13 mouse cellular contexts compared by ENCODE assay signal in the genomic region with DNA sequence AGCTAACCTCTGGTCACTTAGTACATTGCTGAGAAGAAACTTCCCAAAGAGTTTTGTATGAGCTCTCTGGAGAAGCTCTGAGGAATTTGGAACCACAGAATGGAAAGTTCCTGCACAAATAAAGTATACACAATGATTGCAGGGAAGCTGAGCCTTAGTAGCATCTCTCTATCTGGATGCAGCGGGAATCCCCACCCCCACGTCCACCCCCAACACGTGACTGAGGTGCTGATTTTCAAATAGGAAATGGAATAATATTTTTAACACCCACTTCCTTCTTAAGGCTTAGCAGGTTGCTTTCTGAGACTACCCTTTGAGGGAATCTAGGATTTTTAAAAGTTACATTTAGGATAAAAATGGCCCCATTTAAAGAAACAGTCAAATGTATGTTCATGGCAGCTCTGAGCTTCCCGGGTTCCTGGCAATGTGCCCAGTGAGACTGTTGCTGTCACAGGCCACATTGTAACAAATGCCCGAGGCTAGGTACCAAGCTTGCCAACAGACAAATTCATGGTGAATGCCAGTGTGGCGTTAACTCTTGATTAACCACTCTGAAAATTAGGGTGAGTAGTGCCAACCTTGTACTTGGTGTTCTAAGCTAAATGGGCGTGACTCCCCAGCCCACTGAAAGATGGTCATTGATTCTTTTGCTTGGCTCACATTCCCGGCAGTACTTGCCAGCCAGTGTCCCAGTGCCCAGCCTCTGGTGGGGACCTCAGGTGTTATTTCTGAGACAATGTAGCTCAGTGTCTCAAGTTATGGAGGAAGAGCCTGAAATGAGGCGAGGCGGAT. TPM values are rescaled to one million over a fixed set of nuclear protein-coding genes. Genes with fewer than 3 reads are reported as not detected.
DNase-seq lines count a peak whose midpoint lies in the region; ATAC-seq and TF ChIP-seq lines count a peak whose summit lies in the region.
"Had no signal": no experiment of that assay in that cellular context is flagged by ENCODE, and none has a peak within 500 bp of the region (broad histone marks: within the 10 kb centered on the region; RNA-seq: fewer than 3 reads in every experiment).

No protein-coding gene starts in this region.

- peak overlapping the region; percentile 25; the same call in 1 of the 2 replicates for H3K27ac ChIP-seq in forebrain, embryonic 13.5 days
- no peak overlapping the region for H3K27ac ChIP-seq in forebrain, embryonic 12.5 days
- H3K27ac ChIP-seq in midbrain, postnatal 0 days (ENCODE audit: low read depth, low read length): no peak overlapping the region
- no peak overlapping the region for H3K27ac ChIP-seq in midbrain, embryonic 15.5 days
- H3K27ac ChIP-seq: embryonic facial prominence, embryonic 12.5 days had no signal

- 45% methylated on average over 10 of the region's 10 CpGs for WGBS in forebrain, embryonic 13.5 days
- 67% methylated on average over 10 of the region's 10 CpGs for WGBS in forebrain, embryonic 12.5 days
- WGBS in midbrain, postnatal 0 days: 61% methylated on average over 10 of the region's 10 CpGs
- WGBS in midbrain, embryonic 15.5 days: 64% methylated on average over 10 of the region's 10 CpGs

- no peak overlapping the region for H3K9ac ChIP-seq in forebrain, embryonic 13.5 days
- no peak overlapping the region for H3K9ac ChIP-seq in forebrain, embryonic 12.5 days
- no peak overlapping the region for H3K9ac ChIP-seq in midbrain, postnatal 0 days (replicated peaks; ENCODE audit: low read length, poor library complexity, severe bottlenecking)
- no peak overlapping the region for H3K9ac ChIP-seq in midbrain, embryonic 15.5 days
- H3K9ac ChIP-seq: embryonic facial prominence, embryonic 12.5 days had no signal

- H3K4me1 ChIP-seq in forebrain, embryonic 13.5 days: peaks cover 22% of the 10 kb centered on the region
- H3K4me1 ChIP-seq in forebrain, embryonic 12.5 days: peaks cover 4% of the 10 kb centered on the region; the same call in 1 of the 2 replicates
- no peaks in the 10 kb centered on the region for H3K4me1 ChIP-seq in midbrain, postnatal 0 days (ENCODE audit: insufficient read depth, low read length)
- H3K4me1 ChIP-seq in midbrain, embryonic 15.5 days: peaks cover 9% of the 10 kb centered on the region
- H3K4me1 ChIP-seq: embryonic facial prominence, embryonic 12.5 days had no signal

- TF ChIP-seq CTCF in midbrain, postnatal 0 days (IDR thresholded peaks at IDR 0.05): no peak

- no peak overlapping the region for H3K4me3 ChIP-seq in forebrain, embryonic 13.5 days
- no peak overlapping the region for H3K4me3 ChIP-seq in forebrain, embryonic 12.5 days (replicated peaks)
- H3K4me3 ChIP-seq in midbrain, postnatal 0 days (ENCODE audit: low read depth, low read length): no peak overlapping the region
- H3K4me3 ChIP-seq in midbrain, embryonic 15.5 days: no peak overlapping the region
- H3K4me3 ChIP-seq: embryonic facial prominence, embryonic 12.5 days had no signal

- peaks cover 14% of the 10 kb centered on the region; the same call in 1 of the 2 replicates for H3K27me3 ChIP-seq in forebrain, embryonic 13.5 days
- H3K27me3 ChIP-seq in forebrain, embryonic 12.5 days: 0 out of 2 replicates have a peak, but pooled peaks cover 10% of the 10 kb centered on the region
- no peaks in the 10 kb centered on the region for H3K27me3 ChIP-seq in midbrain, postnatal 0 days (ENCODE audit: insufficient read depth, low read length)
- no peaks in the 10 kb centered on the region for H3K27me3 ChIP-seq in midbrain, embryonic 15.5 days (replicated peaks)
- H3K27me3 ChIP-seq: embryonic facial prominence, embryonic 12.5 days had no signal

- peak; percentile 70 for ATAC-seq in forebrain, embryonic 13.5 days
- ATAC-seq in forebrain, embryonic 12.5 days (ENCODE audit: low FRiP score): no peak; the same call in 1 of the 2 replicates
- no peak for ATAC-seq in midbrain, postnatal 0 days (ENCODE audit: low FRiP score)
- no peak for ATAC-seq in midbrain, embryonic 15.5 days (replicated peaks)
- ATAC-seq: intestine, postnatal 0 days; midbrain, embryonic 16.5 days had no signal

- no peaks in the 10 kb centered on the region for H3K9me3 ChIP-seq in forebrain, embryonic 13.5 days (replicated peaks)
- H3K9me3 ChIP-seq in forebrain, embryonic 12.5 days: no peaks in the 10 kb centered on the region
- no peaks in the 10 kb centered on the region for H3K9me3 ChIP-seq in midbrain, postnatal 0 days (ENCODE audit: low read length)
- no peaks in the 10 kb centered on the region for H3K9me3 ChIP-seq in midbrain, embryonic 15.5 days
- H3K9me3 ChIP-seq: embryonic facial prominence, embryonic 12.5 days had no signal

- peak overlapping the region; percentile 18; the same call in 1 of the 2 replicates for H3K4me2 ChIP-seq in forebrain, embryonic 13.5 days
- H3K4me2 ChIP-seq in forebrain, embryonic 12.5 days: no peak overlapping the region
- no peak overlapping the region for H3K4me2 ChIP-seq in midbrain, postnatal 0 days (ENCODE audit: low read depth, low read length, poor library complexity, severe bottlenecking)
- H3K4me2 ChIP-seq in midbrain, embryonic 15.5 days: no peak overlapping the region
- H3K4me2 ChIP-seq: embryonic facial prominence, embryonic 12.5 days; liver, embryonic 11.5 days had no signal

- DNase-seq in midbrain, postnatal 0 days (ENCODE audit: low spot score): peak; percentile 93
- peak; percentile 44 for DNase-seq in cerebellum, adult 9-11 months
- DNase-seq in kidney, postnatal 4 days: peak; percentile 42 to 57
- DNase-seq in urinary bladder, adult 2 months (ENCODE audit: low spot score): no peak
- no peak for DNase-seq in gastrocnemius, postnatal 4 days (ENCODE audit: low spot score in 2 of 2)

- H3K36me3 ChIP-seq in forebrain, embryonic 13.5 days (ENCODE audit: poor library complexity, severe bottlenecking): no peaks in the 10 kb centered on the region
- H3K36me3 ChIP-seq in forebrain, embryonic 12.5 days (replicated peaks): no peaks in the 10 kb centered on the region
- H3K36me3 ChIP-seq in midbrain, postnatal 0 days (ENCODE audit: insufficient read depth, low read length): no peaks in the 10 kb centered on the region
- no peaks in the 10 kb centered on the region for H3K36me3 ChIP-seq in midbrain, embryonic 15.5 days (replicated peaks)
- H3K36me3 ChIP-seq: embryonic facial prominence, embryonic 12.5 days had no signal

RNA-seq across cellular contexts. Expression of gene Slc25a48, which starts 11.3 kb away (rescaled TPM):
- polyA plus RNA-seq in forebrain, embryonic 13.5 days (2015; fragmentation: Nextera tagmentation; extraction: Ambion mirVana): not detected in 2 replicates
- not detected in 2 replicates for polyA plus RNA-seq in forebrain, embryonic 12.5 days (2016; fragmentation: Nextera tagmentation; extraction: Ambion mirVana)
- total RNA-seq in midbrain, postnatal 0 days (2014; rRNA removed): 0.05 and 0.28 TPM in 2 replicates
- polyA plus RNA-seq in midbrain, postnatal 0 days (2015; fragmentation: Nextera tagmentation; extraction: Ambion mirVana): 0.04 TPM in 1 of 2 replicates, not detected in the other
- 0.05 TPM in 1 of 2 replicates, not detected in the other for polyA plus RNA-seq in midbrain, embryonic 15.5 days (2015; fragmentation: Nextera tagmentation; extraction: Ambion mirVana)
- 14.9 and 17.7 TPM in 2 replicates for polyA plus RNA-seq in urinary bladder, adult 2 months (2012; rRNA removed)
- total RNA-seq in gastrocnemius, postnatal 4 days (2021): not detected
- polyA plus RNA-seq: midbrain, embryonic 16.5 days had no signal

RNA-seq across cellular contexts. Expression of gene Gm3045, which starts 23.0 kb away (rescaled TPM):
- not detected in 2 replicates for polyA plus RNA-seq in forebrain, embryonic 13.5 days (2015; fragmentation: Nextera tagmentation; extraction: Ambion mirVana)
- polyA plus RNA-seq in forebrain, embryonic 12.5 days (2016; fragmentation: Nextera tagmentation; extraction: Ambion mirVana): not detected in 2 replicates
- not detected in 2 replicates for total RNA-seq in midbrain, postnatal 0 days (2014; rRNA removed)
- polyA plus RNA-seq in midbrain, postnatal 0 days (2015; fragmentation: Nextera tagmentation; extraction: Ambion mirVana): not detected in 2 replicates
- polyA plus RNA-seq in midbrain, embryonic 15.5 days (2015; fragmentation: Nextera tagmentation; extraction: Ambion mirVana): not detected in 2 replicates
- 0.07 and 0.13 TPM in 2 replicates for polyA plus RNA-seq in urinary bladder, adult 2 months (2012; rRNA removed)
- not detected for total RNA-seq in gastrocnemius, postnatal 4 days (2021)
- total RNA-seq: gastrocnemius, adult 8-10 months had no signal
- polyA plus RNA-seq: embryonic facial prominence, embryonic 12.5 days; intestine, postnatal 0 days; liver, embryonic 11.5 days; midbrain, embryonic 16.5 days had no signal

RNA-seq across cellular contexts. Expression of gene Il9, which starts 32.6 kb away (rescaled TPM):
- polyA plus RNA-seq in forebrain, embryonic 13.5 days (2015; fragmentation: Nextera tagmentation; extraction: Ambion mirVana): not detected in 2 replicates
- polyA plus RNA-seq in forebrain, embryonic 12.5 days (2016; fragmentation: Nextera tagmentation; extraction: Ambion mirVana): not detected in 2 replicates
- total RNA-seq in midbrain, postnatal 0 days (2014; rRNA removed): not detected in 2 replicates
- not detected in 2 replicates for polyA plus RNA-seq in midbrain, postnatal 0 days (2015; fragmentation: Nextera tagmentation; extraction: Ambion mirVana)
- polyA plus RNA-seq in midbrain, embryonic 15.5 days (2015; fragmentation: Nextera tagmentation; extraction: Ambion mirVana): not detected in 2 replicates
- not detected in 2 replicates for polyA plus RNA-seq in urinary bladder, adult 2 months (2012; rRNA removed)
- total RNA-seq in gastrocnemius, postnatal 4 days (2021): not detected
- total RNA-seq: gastrocnemius, adult 8-10 months had no signal
- polyA plus RNA-seq: embryonic facial prominence, embryonic 12.5 days; intestine, postnatal 0 days; liver, embryonic 11.5 days; midbrain, embryonic 16.5 days had no signal

Comparison
In these comparisons a context has a peak if more than half of its experiments do, and no peak if none do; other contexts are left out.
1. DNase-seq: peak in midbrain, postnatal 0 days (single experiment), cerebellum, adult 9-11 months (single experiment) and kidney, postnatal 4 days (2 of 2); none in urinary bladder, adult 2 months (single experiment) and gastrocnemius, postnatal 4 days (0 of 2).
2. RNA of gene Slc25a48, which starts 11.3 kb away (polyA plus RNA-seq): 14.9 to 17.7 TPM in urinary bladder, adult 2 months; 0.04 TPM in midbrain, postnatal 0 days, not detected in forebrain, embryonic 13.5 days, not detected in forebrain, embryonic 12.5 days and 0.05 TPM in midbrain, embryonic 15.5 days; every median in the first group is over 10 times any median in the second.